Mouse (Mus musculus): ENCODE data around the gene Hdx.

The Hdx gene

GRCm38 (mm10) chrX:111696356-111697282 is at the start of gene Hdx:
TSS of gene Hdx (minus strand) at chrX:111697079.
- DNase-seq (ENCODE audit: low spot score), result peak; percentile 52

- DNase-seq (ENCODE audit: low spot score), result no peak
Observed at GRCm38 (mm10) chrX:111685665-111686064, 11.2 kb downstream of the Hdx start.

- no peak for DNase-seq (ENCODE audit: low spot score)
Observed at GRCm38 (mm10) chrX:111671685-111672084, 25.2 kb downstream of the Hdx start.

GRCm38 (mm10) chrX:111660381-111660780 is 36.5 kb downstream of the Hdx start:
- no peak for DNase-seq (ENCODE audit: low spot score)

GRCm38 (mm10) chrX:111658671-111659070 is 38.2 kb downstream of the Hdx start:
- no peak for DNase-seq (ENCODE audit: low spot score)

- no peak for DNase-seq (ENCODE audit: low spot score)
Observed at GRCm38 (mm10) chrX:111644945-111645344, 51.9 kb downstream of the Hdx start.

GRCm38 (mm10) chrX:111640616-111641015 is 56.3 kb downstream of the Hdx start:
- no peak for DNase-seq (ENCODE audit: low spot score)

- no peak for DNase-seq (ENCODE audit: low spot score)
Observed at GRCm38 (mm10) chrX:111597631-111598161, 99.2 kb downstream of the Hdx start.

- no peak for DNase-seq (ENCODE audit: low spot score)
Observed at GRCm38 (mm10) chrX:111587616-111588015, 109.3 kb downstream of the Hdx start.

- no peak for DNase-seq (ENCODE audit: low spot score)
Observed at GRCm38 (mm10) chrX:111577044-111577443, 119.8 kb downstream of the Hdx start.

GRCm38 (mm10) chrX:111537859-111538258 is 159.0 kb downstream of the Hdx start, which contains the start of gene Rps6ka6:
TSS of gene Rps6ka6 (minus strand) at chrX:111537959.
- DNase-seq (ENCODE audit: low spot score), result no peak

Data from layer of hippocampus, adult 11-12 months (tissue).